Mouse (Mus musculus) layer of hippocampus, adult 9-11 months (tissue): ENCODE measurements at regions not wholly inside any gene's neighbourhood (a gene's known extent, or its start where the extent isn't known, plus 50 kb on each side); places are given as distances from the start of the nearest gene placed in this dataset.

Source experiments
- DNase-seq: peaks from one replicate; pipeline ENCODE4 v3.0.0; 2022

- DNase-seq = no peak
Measured at GRCm38 (mm10) chr14:48068641-48069040, 52.0 kb upstream of the Peli2 start.
